Mouse (Mus musculus) bone marrow macrophage, adult 2 months (primary cell): Measurements from ENCODE around the gene Ptprk. TPM values are rescaled to one million over a fixed set of nuclear protein-coding genes. Genes with fewer than 3 reads are reported as not detected.

Experiments used
- H3K27ac ChIP-seq: 2 replicates; pipeline ENCODE4 v1.5.1; 2012; ENCODE audit warnings: low read depth, low read length; ENCODE audit not compliant: insufficient read depth
- H3K4me1 ChIP-seq: 2 replicates; pipeline ENCODE4 v1.6.1; 2012; ENCODE audit warnings: low read length; ENCODE audit not compliant: control insufficient read depth, insufficient read depth
- H3K4me3 ChIP-seq: 2 replicates; pipeline ENCODE4 v1.5.1; 2012; ENCODE audit warnings: mild to moderate bottlenecking, low read length, moderate library complexity; ENCODE audit not compliant: insufficient read depth
- CTCF ChIP-seq: IDR thresholded peaks from 2 replicates; pipeline ENCODE4 v1.5.1; 2012; ENCODE audit warnings: low read depth, mild to moderate bottlenecking, low read length, moderate library complexity
- POLR2A ChIP-seq: IDR thresholded peaks from 2 replicates; pipeline ENCODE4 v1.6.1; 2012; ENCODE audit warnings: mild to moderate bottlenecking, low read depth, low read length, borderline replicate concordance
- polyA plus RNA-seq: library from polyadenylated mRNA; stranded (reverse); fragments of >200 nt; gene quantifications from 2 replicates; pipeline ENCODE4 v1.2.4, GENCODE M21; 2012; ENCODE audit not compliant: missing spikeins, insufficient read depth, insufficient read length

Gene Ptprk
- polyA plus RNA-seq, 1 experiment = 0.13 TPM

DNA sequence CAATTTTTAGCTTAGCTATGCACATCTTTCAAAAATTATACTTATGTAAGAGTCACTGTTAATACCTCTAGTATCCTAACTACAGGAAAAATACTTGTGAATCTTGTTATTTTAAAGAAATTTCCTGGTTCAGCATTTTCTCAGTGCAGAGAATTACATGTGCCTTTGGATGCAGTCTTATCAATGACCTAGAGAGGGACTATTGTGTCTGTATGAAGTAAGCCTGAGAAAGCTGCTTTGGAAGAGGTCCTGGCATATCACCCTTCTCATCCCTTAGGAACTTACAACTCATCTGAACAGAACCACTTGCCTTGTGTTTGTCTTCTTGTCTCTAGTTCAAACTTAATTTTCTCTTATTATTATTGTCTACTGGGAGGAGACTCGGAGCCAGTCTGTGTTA, 3.6 kb downstream of the Ptprk start:
- no peak overlapping the region for H3K4me3 ChIP-seq
- 0 out of 2 replicates have a peak, but pooled peaks cover 2% of the 10 kb centered on the region for H3K4me1 ChIP-seq
- H3K27ac ChIP-seq = no peak overlapping the region
- no peak for TF ChIP-seq CTCF
- TF ChIP-seq POLR2A = no peak

DNA sequence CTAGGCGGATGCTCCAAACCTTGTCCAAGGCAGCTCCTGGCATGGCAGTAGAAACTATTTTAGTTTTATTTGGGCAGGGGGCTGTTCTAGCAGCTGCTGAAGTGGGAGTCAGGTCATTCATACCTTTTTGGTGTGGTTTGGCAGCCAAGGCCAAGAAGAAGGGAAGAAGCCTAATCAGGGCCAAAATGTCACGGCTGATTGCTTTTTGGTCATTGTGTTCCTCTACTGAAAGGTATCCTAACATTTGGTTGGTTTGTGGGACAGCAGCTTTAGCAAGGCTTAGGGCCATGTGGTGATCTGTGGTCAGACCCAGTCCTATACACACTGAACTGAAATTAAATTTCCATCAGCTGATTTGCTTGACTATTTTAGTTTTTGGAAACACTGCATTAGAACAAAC, 6.6 kb downstream of the Ptprk start:
- no peak overlapping the region for H3K27ac ChIP-seq
- H3K4me3 ChIP-seq = no peak overlapping the region
- no peaks in the 10 kb centered on the region for H3K4me1 ChIP-seq
- TF ChIP-seq POLR2A (no peak), CTCF (no peak)

DNA sequence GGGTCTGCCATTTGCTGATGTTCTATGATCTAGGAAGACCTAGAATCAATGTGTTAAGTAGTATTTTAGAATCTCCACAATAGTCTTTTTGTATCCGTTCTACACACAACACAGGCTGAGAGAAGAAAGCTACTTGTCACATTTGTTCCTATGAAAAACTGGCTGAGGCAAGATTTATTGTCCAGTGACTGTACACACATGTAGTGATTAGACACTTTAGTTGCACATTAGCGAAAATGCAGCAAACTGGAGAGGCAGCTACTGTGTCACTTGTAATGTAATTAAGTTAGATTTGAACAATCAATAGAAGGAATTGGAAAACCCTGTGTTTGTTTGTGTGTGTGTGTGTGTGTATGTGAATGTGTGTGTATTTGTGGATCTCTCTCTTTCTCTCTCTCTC, 8.6 kb downstream of the Ptprk start:
- Histone ChIP-seq H3K4me1 (no peaks in the 10 kb centered on the region), H3K4me3 (no peak overlapping the region), H3K27ac (no peak overlapping the region)
- TF ChIP-seq CTCF (no peak), POLR2A (no peak)

DNA sequence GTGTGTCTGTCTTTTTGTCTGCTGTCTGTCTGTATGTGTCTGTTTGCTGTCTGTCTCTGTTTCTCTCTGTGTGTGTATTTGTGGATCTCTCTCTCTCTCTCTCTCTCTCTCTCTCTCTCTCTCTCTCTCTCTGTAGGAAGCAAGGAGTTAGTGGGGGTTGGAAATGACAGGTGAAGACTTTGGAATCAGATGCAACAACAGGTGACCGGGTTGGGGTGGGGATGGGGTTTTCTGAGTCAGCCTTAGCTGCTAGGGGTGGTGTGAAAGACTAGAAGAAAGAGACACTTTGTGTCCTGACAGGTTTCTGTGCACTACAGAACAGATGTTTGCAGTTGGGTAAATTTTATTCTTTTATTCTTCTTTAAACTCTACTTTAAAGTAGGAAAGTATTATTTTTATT, 9.0 kb downstream of the Ptprk start:
- H3K4me1 ChIP-seq = no peaks in the 10 kb centered on the region
- H3K4me3 ChIP-seq = no peak overlapping the region
- no peak for TF ChIP-seq POLR2A
- no peak for TF ChIP-seq CTCF
- H3K27ac ChIP-seq = no peak overlapping the region

DNA sequence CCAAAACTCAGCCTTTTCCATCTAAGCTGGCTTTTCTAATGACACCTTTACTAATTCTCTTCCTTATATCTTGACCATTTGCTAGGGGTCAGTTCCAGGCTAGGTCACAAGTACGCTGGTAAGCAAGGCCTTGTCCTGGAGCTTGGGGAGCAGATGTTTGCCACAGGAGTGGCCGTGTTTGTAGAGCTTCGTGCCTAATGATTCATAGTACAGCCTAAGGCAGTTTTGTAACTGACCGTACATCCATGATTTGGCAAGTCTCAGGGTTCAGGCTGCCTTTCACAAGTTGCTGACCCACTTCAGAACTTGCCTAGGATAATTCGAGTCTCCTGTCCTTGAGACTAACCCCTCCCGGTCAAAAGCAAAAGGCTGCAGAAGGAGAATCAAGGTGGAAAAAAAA, 12.7 kb downstream of the Ptprk start:
- H3K27ac ChIP-seq = no peak overlapping the region
- no peaks in the 10 kb centered on the region for H3K4me1 ChIP-seq
- TF ChIP-seq CTCF = no peak
- no peak for TF ChIP-seq POLR2A
- H3K4me3 ChIP-seq = no peak overlapping the region

DNA sequence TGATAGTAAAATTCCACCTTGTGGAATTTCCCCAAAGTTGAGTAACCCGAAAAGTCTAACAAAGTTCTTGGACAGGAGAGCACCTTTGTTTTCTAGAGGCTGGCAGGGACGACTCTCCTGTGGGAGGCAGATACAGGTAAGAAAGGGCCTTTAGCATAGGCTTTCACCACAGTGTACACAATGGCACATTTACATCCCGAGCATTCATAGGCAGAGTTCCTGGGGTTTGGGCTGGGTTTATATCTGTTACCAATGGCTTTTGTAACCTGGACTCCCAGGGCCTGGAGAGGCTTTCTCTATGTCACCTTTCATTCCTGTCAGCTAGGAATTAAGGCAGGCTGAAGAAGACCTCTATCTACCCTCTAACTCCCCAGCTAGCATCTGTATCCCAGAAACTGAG, 13.1 kb downstream of the Ptprk start:
- TF ChIP-seq POLR2A (no peak), CTCF (no peak)

DNA sequence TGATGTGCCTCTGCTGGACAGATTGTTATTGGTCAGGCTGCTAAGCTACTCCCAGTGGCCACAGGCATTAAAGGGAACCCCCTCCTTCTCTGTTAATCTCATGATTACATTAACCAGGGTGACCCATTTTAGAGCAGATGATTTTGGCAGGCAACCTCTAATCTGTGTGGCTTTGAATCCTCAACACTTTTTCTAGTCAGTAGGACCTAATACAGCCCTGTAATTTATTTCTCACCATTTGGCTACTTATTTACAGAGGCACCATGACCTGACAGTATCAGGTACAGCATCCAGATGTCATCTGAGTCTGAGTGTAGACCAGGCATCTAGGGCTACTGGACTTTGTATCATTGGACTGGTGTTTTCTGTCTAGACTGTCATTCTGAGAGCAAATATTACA, 21.4 kb downstream of the Ptprk start:
- H3K27ac ChIP-seq = no peak overlapping the region

More for the DNA sequence above, 13.1 kb downstream of the Ptprk start:
- Histone ChIP-seq H3K4me1 (no peaks in the 10 kb centered on the region), H3K27ac (no peak overlapping the region), H3K4me3 (no peak overlapping the region)

DNA sequence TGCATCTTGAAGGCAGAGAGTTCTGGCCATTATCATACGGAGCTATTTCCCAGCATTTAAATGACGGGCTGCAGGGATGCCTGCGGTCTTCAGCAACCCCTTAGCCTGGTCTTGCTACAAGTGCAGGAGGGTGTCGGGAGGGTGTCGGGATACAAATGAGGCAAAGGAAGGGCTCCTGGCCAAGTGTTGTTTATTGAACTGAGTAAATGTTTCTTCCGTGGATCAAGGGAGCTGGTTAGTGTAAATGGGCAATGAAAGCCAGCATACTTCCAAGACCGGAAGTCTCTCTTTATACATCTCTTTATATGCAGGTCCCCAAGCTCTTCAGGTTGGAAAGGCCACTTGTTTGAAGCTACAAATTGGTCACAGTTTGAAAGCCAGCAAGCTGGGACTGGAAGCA, 23.0 kb downstream of the Ptprk start:
- H3K4me1 ChIP-seq = no peaks in the 10 kb centered on the region
- no peak overlapping the region for H3K4me3 ChIP-seq
- no peak overlapping the region for H3K27ac ChIP-seq
- TF ChIP-seq CTCF (no peak), POLR2A (no peak)

More for the DNA sequence above, 21.4 kb downstream of the Ptprk start:
- Histone ChIP-seq H3K4me1 (no peaks in the 10 kb centered on the region), H3K4me3 (no peak overlapping the region)
- TF ChIP-seq CTCF = no peak
- no peak for TF ChIP-seq POLR2A

DNA sequence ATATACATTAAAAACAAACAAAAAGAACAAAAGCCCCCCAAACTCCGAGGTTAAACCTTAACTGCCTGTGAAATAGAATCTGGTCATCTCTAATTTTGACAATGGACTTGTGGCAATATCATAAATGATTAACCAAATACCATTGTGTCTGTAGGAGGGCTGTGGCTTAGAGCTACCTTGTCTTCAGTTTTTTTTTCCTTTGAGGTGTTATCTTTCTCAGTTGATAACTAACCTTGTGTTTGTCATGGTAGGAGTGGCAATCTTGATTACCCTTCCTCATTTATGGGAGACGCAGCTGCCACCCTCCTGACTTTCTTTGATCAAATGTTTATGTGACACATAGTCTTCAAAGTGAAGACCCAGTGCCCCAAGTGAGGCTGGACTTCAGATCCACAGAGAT, 24.3 kb downstream of the Ptprk start:
- no peak for TF ChIP-seq CTCF
- TF ChIP-seq POLR2A = no peak
- no peaks in the 10 kb centered on the region for H3K4me1 ChIP-seq
- H3K27ac ChIP-seq = no peak overlapping the region
- H3K4me3 ChIP-seq = no peak overlapping the region

DNA sequence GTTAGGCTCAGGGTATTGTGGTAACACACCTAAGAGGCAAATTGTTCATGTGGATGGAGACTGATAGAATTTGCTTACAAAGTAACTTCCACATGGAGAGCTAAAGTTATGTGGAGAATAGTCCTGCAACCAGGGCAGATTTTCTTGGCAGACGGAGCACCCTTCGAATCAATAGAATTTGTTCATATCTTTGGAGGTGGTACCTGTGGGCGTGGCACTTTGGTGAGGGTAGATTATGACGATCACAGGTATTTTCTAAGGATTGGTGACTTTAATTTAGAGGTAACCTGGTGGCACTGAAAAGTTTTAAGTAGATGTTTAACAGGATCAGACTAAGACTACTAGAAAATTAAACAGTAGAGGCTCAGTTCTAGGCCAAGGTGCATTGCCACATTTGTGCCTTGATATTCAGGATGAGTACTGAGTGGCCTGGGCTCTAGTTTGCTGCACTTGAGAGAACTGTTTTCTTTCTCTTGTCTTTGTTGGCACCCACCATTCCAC, 28.8 kb downstream of the Ptprk start:
- no peaks in the 10 kb centered on the region for H3K4me1 ChIP-seq

DNA sequence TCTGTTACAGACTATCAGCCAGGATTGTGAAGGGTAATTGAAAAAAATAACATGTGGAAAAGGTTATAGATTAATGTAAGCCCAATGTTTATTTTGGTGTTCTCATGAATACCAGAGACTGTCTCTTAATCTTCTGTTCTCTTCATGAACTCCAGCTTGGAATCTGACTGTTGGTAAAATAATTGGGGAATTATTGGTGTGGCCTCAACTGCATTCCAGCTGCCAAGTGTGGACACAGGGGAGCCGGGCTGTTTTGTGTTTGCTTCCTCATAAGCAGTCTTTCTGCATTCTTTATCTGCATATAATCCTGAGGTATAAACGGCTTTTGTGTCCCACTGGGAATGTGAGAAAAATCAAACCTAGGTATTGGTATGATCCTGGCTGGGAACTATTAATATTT, 29.3 kb downstream of the Ptprk start:
- no peak overlapping the region for H3K27ac ChIP-seq
- TF ChIP-seq CTCF (no peak), POLR2A (no peak)
- H3K4me1 ChIP-seq = no peaks in the 10 kb centered on the region
- H3K4me3 ChIP-seq = no peak overlapping the region

More for the DNA sequence above, 28.8 kb downstream of the Ptprk start:
- no peak for TF ChIP-seq CTCF
- H3K4me3 ChIP-seq = no peak overlapping the region
- no peak overlapping the region for H3K27ac ChIP-seq
